Mouse (Mus musculus) common myeloid progenitor, adult 5-6 weeks (primary cell): ENCODE data around the gene Lamb3. TPM values are rescaled to one million over a fixed set of nuclear protein-coding genes. Genes with fewer than 3 reads are reported as not detected.
A peak's percentile ranks its signal among the peaks of the same experiment; 100 is the strongest.

Experiments used
- ATAC-seq: replicated peaks from 2 replicates; pipeline ENCODE4 v1.8.0; 2016; ENCODE audit warnings: low read depth, mild to moderate bottlenecking, moderate TSS enrichment, inconsistent platforms; ENCODE audit not compliant: poor library complexity, severe bottlenecking
- total RNA-seq: library from RNA; stranded (forward); fragments of 200-1000, 187-1606 nt; gene quantifications from 2 replicates; pipeline ENCODE4 v1.2.3, GENCODE M21; 2017

Lamb3 gene
- total RNA-seq, 1 experiment from 2014 or later = 2.1 TPM

GRCm38 (mm10) chr1:193303096-193303495 is 95.6 kb downstream of the Lamb3 start:
- no peak for ATAC-seq

- no peak for ATAC-seq
These were observed 97.9 kb downstream of the Lamb3 start for GRCm38 (mm10) chr1:193305386-193305785.

- no peak for ATAC-seq
These were observed 99.3 kb downstream of the Lamb3 start for GRCm38 (mm10) chr1:193306832-193307231.

- peak; percentile 47; the same call in 1 of the 2 replicates for ATAC-seq
These were observed 102.5 kb downstream of the Lamb3 start for GRCm38 (mm10) chr1:193309785-193310518.

- no peak for ATAC-seq
These were observed 103.1 kb downstream of the Lamb3 start for GRCm38 (mm10) chr1:193310519-193311085.

- no peak for ATAC-seq
These were observed 104.1 kb downstream of the Lamb3 start for GRCm38 (mm10) chr1:193311596-193311995.

- ATAC-seq = no peak
These were observed 108.3 kb downstream of the Lamb3 start for GRCm38 (mm10) chr1:193315705-193316357.

- no peak for ATAC-seq
These were observed 108.9 kb downstream of the Lamb3 start for GRCm38 (mm10) chr1:193316358-193316750.

- ATAC-seq = no peak
These were observed 109.7 kb downstream of the Lamb3 start for GRCm38 (mm10) chr1:193317159-193317559.

- no peak for ATAC-seq
These were observed 112.2 kb downstream of the Lamb3 start for GRCm38 (mm10) chr1:193319721-193320120.

- ATAC-seq = no peak
These were observed 112.9 kb downstream of the Lamb3 start for GRCm38 (mm10) chr1:193320398-193320797.

GRCm38 (mm10) chr1:193323686-193324085 is 116.2 kb downstream of the Lamb3 start:
- ATAC-seq = no peak

GRCm38 (mm10) chr1:193324224-193324623 is 116.7 kb downstream of the Lamb3 start:
- 0 out of 2 replicates have a peak, but pooled peaks have one; percentile 34 for ATAC-seq

GRCm38 (mm10) chr1:193325891-193326290 is 118.4 kb downstream of the Lamb3 start:
- ATAC-seq = no peak

- ATAC-seq = no peak
These were observed 119.1 kb downstream of the Lamb3 start for GRCm38 (mm10) chr1:193326456-193327145.

- no peak for ATAC-seq
These were observed 119.7 kb downstream of the Lamb3 start for GRCm38 (mm10) chr1:193327216-193327615.

GRCm38 (mm10) chr1:193327686-193328085 is 120.2 kb downstream of the Lamb3 start:
- no peak for ATAC-seq

GRCm38 (mm10) chr1:193329557-193329956 is 122.1 kb downstream of the Lamb3 start:
- ATAC-seq = peak; percentile 57

GRCm38 (mm10) chr1:193330172-193330571 is 122.7 kb downstream of the Lamb3 start:
- ATAC-seq = peak; percentile 78

GRCm38 (mm10) chr1:193330626-193331025 is 123.1 kb downstream of the Lamb3 start:
- no peak for ATAC-seq

- no peak for ATAC-seq
These were observed 124.5 kb downstream of the Lamb3 start for GRCm38 (mm10) chr1:193332018-193332417.
